Mouse (Mus musculus) lung, embryonic 15.5 days (tissue): ENCODE data around the gene Mga. TPM values are rescaled to one million over a fixed set of nuclear protein-coding genes. Genes with fewer than 3 reads are reported as not detected.
A peak's percentile ranks its signal among the peaks of the same experiment; 100 is the strongest.

ENCODE experiments used
- ATAC-seq: fragments of 200-750 bp; cut with Nextera tagmentation; 2 replicates; pipeline ENCODE4 v1.8.0; 2017; ENCODE audit warnings: moderate number of reproducible peaks, borderline replicate concordance; ENCODE audit not compliant: low FRiP score, low TSS enrichment; ENCODE audit errors: extremely low read depth
- H3K27ac ChIP-seq: fragments of 300-500 bp; sonication (generic); 2 replicates; pipeline ENCODE4 v1.5.1; 2015; ENCODE audit warnings: moderate library complexity, mild to moderate bottlenecking, inconsistent platforms
- H3K27me3 ChIP-seq: fragments of 300-500 bp; sonication (generic); 2 replicates; pipeline ENCODE4 v1.6.1; 2015; ENCODE audit warnings: inconsistent platforms
- H3K36me3 ChIP-seq: fragments of 300-500 bp; sonication (generic); 2 replicates; pipeline ENCODE4 v1.6.1; 2015; ENCODE audit warnings: inconsistent platforms
- H3K4me1 ChIP-seq: fragments of 300-500 bp; sonication (generic); 2 replicates; pipeline ENCODE4 v1.6.1; 2015; ENCODE audit warnings: inconsistent platforms
- H3K4me2 ChIP-seq: fragments of 300-500 bp; sonication (generic); 2 replicates; pipeline ENCODE4 v1.6.1; 2015; ENCODE audit warnings: inconsistent platforms, mild to moderate bottlenecking, moderate library complexity
- H3K4me3 ChIP-seq: fragments of 300-500 bp; sonication (generic); 2 replicates; pipeline ENCODE4 v1.5.1; 2015; ENCODE audit warnings: mild to moderate bottlenecking, inconsistent platforms
- H3K9ac ChIP-seq: fragments of 300-500 bp; sonication (generic); 2 replicates; pipeline ENCODE4 v1.6.1; 2015; ENCODE audit warnings: inconsistent platforms
- H3K9me3 ChIP-seq: fragments of 300-500 bp; sonication (generic); 2 replicates; pipeline ENCODE4 v1.6.1; 2016; ENCODE audit warnings: inconsistent platforms
- WGBS: fragments of 180-500 bp; shearing (Covaris S2); methylation state at CpG from one replicate; pipeline ENCODE4 v1.1.7; 2015; 5-methylcytosine and 5-hydroxymethylcytosine counted together
- polyA plus RNA-seq: library from polyadenylated mRNA; unstranded; fragments of >200 nt; fragmentation: Nextera tagmentation; extraction: Ambion mirVana; gene quantifications from 2 replicates; pipeline ENCODE4 v1.2.1, GENCODE M21; 2015

The Mga gene
- polyA plus RNA-seq, 1 experiment from 2014 or later, result 27.5 TPM

- no peak overlapping the region for H3K9ac ChIP-seq
- 78% methylated on average over 6 of the region's 6 CpGs for WGBS
- H3K9me3 ChIP-seq, result no peaks in the 10 kb centered on the region
- no peaks in the 10 kb centered on the region; the same call in 1 of the 2 replicates for H3K36me3 ChIP-seq
- H3K27me3 ChIP-seq, result no peaks in the 10 kb centered on the region
- H3K27ac ChIP-seq, result no peak overlapping the region
- no peak overlapping the region for H3K4me2 ChIP-seq
- H3K4me1 ChIP-seq, result peaks cover 14% of the 10 kb centered on the region
- no peak overlapping the region for H3K4me3 ChIP-seq
- no peak for ATAC-seq
Measured at GRCm38 (mm10) chr2:119990881-119991280, 93.9 kb downstream of the Mga start.

- no peak overlapping the region for H3K9ac ChIP-seq
- H3K27me3 ChIP-seq, result no peaks in the 10 kb centered on the region
- no peak overlapping the region for H3K4me2 ChIP-seq
- no peak overlapping the region for H3K27ac ChIP-seq
- no peaks in the 10 kb centered on the region; the same call in 1 of the 2 replicates for H3K36me3 ChIP-seq
- ATAC-seq, result no peak
- peaks cover 20% of the 10 kb centered on the region for H3K4me1 ChIP-seq
- H3K4me3 ChIP-seq, result no peak overlapping the region
- 71% methylated on average over 2 of the region's 2 CpGs for WGBS
- no peaks in the 10 kb centered on the region for H3K9me3 ChIP-seq
Measured at GRCm38 (mm10) chr2:119992349-119992748, 95.3 kb downstream of the Mga start.

GRCm38 (mm10) chr2:119993515-119993914 is 96.5 kb downstream of the Mga start:
- H3K4me1 ChIP-seq, result peaks cover 20% of the 10 kb centered on the region
- WGBS, result 50% methylated on average over 2 of the region's 2 CpGs
- H3K9ac ChIP-seq, result no peak overlapping the region
- no peaks in the 10 kb centered on the region for H3K27me3 ChIP-seq
- no peaks in the 10 kb centered on the region for H3K9me3 ChIP-seq
- H3K36me3 ChIP-seq, result no peaks in the 10 kb centered on the region; the same call in 1 of the 2 replicates
- no peak for ATAC-seq
- H3K4me2 ChIP-seq, result no peak overlapping the region
- no peak overlapping the region for H3K4me3 ChIP-seq
- H3K27ac ChIP-seq, result no peak overlapping the region

- no peak overlapping the region for H3K4me3 ChIP-seq
- H3K4me2 ChIP-seq, result no peak overlapping the region
- no peak overlapping the region for H3K9ac ChIP-seq
- ATAC-seq, result no peak
- peaks cover 6% of the 10 kb centered on the region; the same call in 1 of the 2 replicates for H3K36me3 ChIP-seq
- H3K27ac ChIP-seq, result peak overlapping the region; percentile 87
- no peaks in the 10 kb centered on the region for H3K27me3 ChIP-seq
- 74% methylated on average over 6 of the region's 6 CpGs for WGBS
- peaks cover 22% of the 10 kb centered on the region for H3K4me1 ChIP-seq
- no peaks in the 10 kb centered on the region for H3K9me3 ChIP-seq
Measured at GRCm38 (mm10) chr2:119994839-119995238, 97.8 kb downstream of the Mga start.

GRCm38 (mm10) chr2:119995391-119996281 is 98.6 kb downstream of the Mga start:
- H3K9me3 ChIP-seq, result no peaks in the 10 kb centered on the region
- H3K36me3 ChIP-seq, result peaks cover 6% of the 10 kb centered on the region; the same call in 1 of the 2 replicates
- WGBS, result 19% methylated on average over 9 of the region's 9 CpGs
- H3K27me3 ChIP-seq, result no peaks in the 10 kb centered on the region
- no peak overlapping the region for H3K4me2 ChIP-seq
- no peak overlapping the region for H3K9ac ChIP-seq
- ATAC-seq, result peak; percentile 47; the same call in 1 of the 2 replicates
- peak overlapping the region; percentile 87 for H3K27ac ChIP-seq
- no peak overlapping the region for H3K4me3 ChIP-seq
- peaks cover 23% of the 10 kb centered on the region for H3K4me1 ChIP-seq

- Histone ChIP-seq H3K27ac (no peak overlapping the region), H3K36me3 (peaks cover 6% of the 10 kb centered on the region; the same call in 1 of the 2 replicates)
Measured at GRCm38 (mm10) chr2:119997354-119997753, 100.3 kb downstream of the Mga start.

GRCm38 (mm10) chr2:119999731-120000130 is 102.7 kb downstream of the Mga start:
- Histone ChIP-seq H3K4me1 (peaks cover 20% of the 10 kb centered on the region), H3K4me2 (no peak overlapping the region), H3K9ac (no peak overlapping the region), H3K27me3 (no peaks in the 10 kb centered on the region), H3K9me3 (no peaks in the 10 kb centered on the region), H3K36me3 (peaks cover 6% of the 10 kb centered on the region; the same call in 1 of the 2 replicates), H3K4me3 (no peak overlapping the region), H3K27ac (no peak overlapping the region)
- 81% methylated on average over 2 of the region's 2 CpGs for WGBS
- no peak for ATAC-seq

More at GRCm38 (mm10) chr2:119997354-119997753, 100.3 kb downstream of the Mga start:
- no peak for ATAC-seq
- Histone ChIP-seq H3K9ac (no peak overlapping the region), H3K4me3 (no peak overlapping the region), H3K9me3 (no peaks in the 10 kb centered on the region), H3K4me1 (peaks cover 23% of the 10 kb centered on the region), H3K27me3 (no peaks in the 10 kb centered on the region), H3K4me2 (no peak overlapping the region)
- 65% methylated on average over 4 of the region's 4 CpGs for WGBS

- WGBS, result 50% methylated on average over 3 of the region's 3 CpGs
- no peak overlapping the region for H3K9ac ChIP-seq
- H3K36me3 ChIP-seq, result peaks cover 6% of the 10 kb centered on the region; the same call in 1 of the 2 replicates
- no peak overlapping the region for H3K4me3 ChIP-seq
- peak; percentile 71 for ATAC-seq
- peaks cover 7% of the 10 kb centered on the region for H3K4me1 ChIP-seq
- no peak overlapping the region for H3K4me2 ChIP-seq
- peak overlapping the region; percentile 51 for H3K27ac ChIP-seq
- no peaks in the 10 kb centered on the region for H3K9me3 ChIP-seq
- H3K27me3 ChIP-seq, result no peaks in the 10 kb centered on the region
Measured at GRCm38 (mm10) chr2:120000882-120001584, 104.0 kb downstream of the Mga start.

- 71% methylated on average over 4 of the region's 4 CpGs for WGBS
- H3K27ac ChIP-seq, result peak overlapping the region; percentile 51; the same call in 1 of the 2 replicates
- H3K9me3 ChIP-seq, result no peaks in the 10 kb centered on the region
- H3K36me3 ChIP-seq, result peaks cover 6% of the 10 kb centered on the region; the same call in 1 of the 2 replicates
- H3K4me1 ChIP-seq, result peaks cover 3% of the 10 kb centered on the region; the same call in 1 of the 2 replicates
- H3K4me2 ChIP-seq, result no peak overlapping the region
- no peak for ATAC-seq
- H3K4me3 ChIP-seq, result no peak overlapping the region
- no peak overlapping the region for H3K9ac ChIP-seq
- H3K27me3 ChIP-seq, result no peaks in the 10 kb centered on the region
Measured at GRCm38 (mm10) chr2:120001956-120002355, 104.9 kb downstream of the Mga start.

GRCm38 (mm10) chr2:120003970-120004369 is 106.9 kb downstream of the Mga start:
- no peak overlapping the region for H3K4me3 ChIP-seq
- peaks cover 3% of the 10 kb centered on the region; the same call in 1 of the 2 replicates for H3K4me1 ChIP-seq
- peaks cover 1% of the 10 kb centered on the region; the same call in 1 of the 2 replicates for H3K36me3 ChIP-seq
- H3K4me2 ChIP-seq, result no peak overlapping the region
- no peak overlapping the region for H3K27ac ChIP-seq
- no peaks in the 10 kb centered on the region for H3K9me3 ChIP-seq
- ATAC-seq, result no peak
- WGBS, result 81% methylated on average over 2 of the region's 2 CpGs
- H3K27me3 ChIP-seq, result no peaks in the 10 kb centered on the region
- no peak overlapping the region for H3K9ac ChIP-seq

- Histone ChIP-seq H3K9me3 (no peaks in the 10 kb centered on the region), H3K9ac (no peak overlapping the region), H3K27ac (no peak overlapping the region), H3K4me2 (no peak overlapping the region), H3K4me3 (no peak overlapping the region), H3K36me3 (no peaks in the 10 kb centered on the region), H3K4me1 (no peaks in the 10 kb centered on the region), H3K27me3 (no peaks in the 10 kb centered on the region)
- 96% methylated on average over 7 of the region's 7 CpGs for WGBS
- ATAC-seq, result no peak
Measured at GRCm38 (mm10) chr2:120006696-120007095, 109.7 kb downstream of the Mga start.
